Mouse (Mus musculus): ENCODE results near the gene Vsig10l. TPM values are rescaled to one million over a fixed set of nuclear protein-coding genes. Genes with fewer than 3 reads are reported as not detected.
A peak's percentile ranks its signal among the peaks of the same experiment; 100 is the strongest.

Gene Vsig10l
- total RNA-seq (2021) = 1 to 10 TPM; 2.2 to 2.6 TPM

DNA sequence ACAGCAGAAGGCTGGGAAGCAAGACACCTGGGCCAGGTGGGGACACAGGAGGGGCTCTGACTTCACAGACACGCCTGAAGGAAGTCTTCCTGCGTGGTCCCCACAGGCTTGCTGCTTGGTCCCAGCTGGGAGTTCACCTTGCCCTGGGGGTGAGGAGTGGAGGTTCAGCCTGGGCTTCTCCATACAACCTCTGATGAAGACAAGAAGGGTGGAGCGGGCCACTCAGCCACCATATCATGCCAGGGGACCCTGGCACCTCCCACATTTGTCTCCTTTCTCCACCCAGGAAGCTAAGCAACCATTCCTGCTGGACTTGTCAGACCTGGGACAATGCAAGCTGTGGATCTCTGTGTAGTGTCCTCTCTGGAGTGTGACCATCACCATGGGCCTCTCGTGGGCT is at the start of gene Vsig10l:
Gene Vsig10l (plus strand): TSS at position 301 of the 400 bp plus-strand sequence.
- intact Hi-C loops (cut with DNase I) = loop anchor here (10.0 kb wide), 2 partner anchors 122 to 178 kb away; no protein-coding TSS in a partner anchor
- no peak for DNase-seq (ENCODE audit: low spot score in 2 of 2)

DNA sequence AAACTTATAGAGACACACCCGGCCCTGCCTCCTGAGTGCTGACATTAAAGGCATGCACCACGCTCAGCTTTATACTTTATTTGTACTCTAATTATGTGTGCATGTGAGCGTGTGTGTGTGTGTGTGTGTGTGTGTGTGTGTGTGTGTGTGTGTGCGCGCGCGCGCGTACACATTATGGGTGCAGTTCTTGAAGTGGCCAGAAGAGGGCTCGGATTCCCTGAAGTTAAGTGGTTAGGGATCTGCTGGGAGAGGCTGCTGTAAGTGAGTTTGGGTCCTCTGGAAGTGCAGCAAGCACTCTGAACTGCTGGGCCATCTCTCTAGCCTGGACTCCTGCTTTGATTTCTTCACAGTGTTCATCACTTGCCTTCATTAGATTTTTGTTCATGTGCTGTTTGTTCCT is 45.7 kb upstream of the Vsig10l start:
- intact Hi-C loops (cut with DNase I) = no loop called here
- DNase-seq (ENCODE audit: low spot score in 2 of 2) = no peak

DNA sequence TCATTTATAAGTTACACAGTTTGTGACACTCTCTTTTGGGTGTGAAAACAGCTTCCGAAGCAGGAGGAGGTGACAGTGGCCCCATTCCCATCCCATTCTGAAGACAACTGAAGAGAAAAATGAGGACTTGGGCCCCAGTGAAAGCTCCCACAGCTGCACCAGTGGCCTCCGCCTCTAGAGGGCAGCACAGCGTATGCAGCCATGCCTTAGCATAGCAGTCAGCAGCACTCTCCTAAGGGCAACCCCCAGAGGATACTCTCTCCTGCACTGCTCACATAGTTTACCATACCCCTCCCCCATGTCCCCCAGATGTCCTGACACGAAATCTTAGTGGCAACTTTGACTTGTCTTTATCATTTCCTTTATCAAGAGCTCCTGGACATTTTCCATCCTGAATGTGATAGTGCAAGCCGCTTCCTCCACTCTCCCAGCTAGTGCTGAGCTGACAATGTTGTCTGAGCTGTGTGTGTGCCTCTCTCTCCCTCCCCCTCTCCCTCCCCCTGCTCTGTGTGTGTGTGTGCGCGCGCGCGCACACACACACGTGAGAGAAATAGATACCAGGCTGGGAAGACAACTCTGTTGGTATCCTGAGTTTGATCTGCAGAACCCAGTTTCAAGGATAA is 39.8 kb upstream of the Vsig10l start:
- peak; percentile 70 to 82 for DNase-seq (ENCODE audit: low spot score in 2 of 2)
- intact Hi-C loops (cut with DNase I) = loop anchor here (1.0 kb wide), 1 partner anchor 72 kb away; no protein-coding TSS in a partner anchor

DNA sequence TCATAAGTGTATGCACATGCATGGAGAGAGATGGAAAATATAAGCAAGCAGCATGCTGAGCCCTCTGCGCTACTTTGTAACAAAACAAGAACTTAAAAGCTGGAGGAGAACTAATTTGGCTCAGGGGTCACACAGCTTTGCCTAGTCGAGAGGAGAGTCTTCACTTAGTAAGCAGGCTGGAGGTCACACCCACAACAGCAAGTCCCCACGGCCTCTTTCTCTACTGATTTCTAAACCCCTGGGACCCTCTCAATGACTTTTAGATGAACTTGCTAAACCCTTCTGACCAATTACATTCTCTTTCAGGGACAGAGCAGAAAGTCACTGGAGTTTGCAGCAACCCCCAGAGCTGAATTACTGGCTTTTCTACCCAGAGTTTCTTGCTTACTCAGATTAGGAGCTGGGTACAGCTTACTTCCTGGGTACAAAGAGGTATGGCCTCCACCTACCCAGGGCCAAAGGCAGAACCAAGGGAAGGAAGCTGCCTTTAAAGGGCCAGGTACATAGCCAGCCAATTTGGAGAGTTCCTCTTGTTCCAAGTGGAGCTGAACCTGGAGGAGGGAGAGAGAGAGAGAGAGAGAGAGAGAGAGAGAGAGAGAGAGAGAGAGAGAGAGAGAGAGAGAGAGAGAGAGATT is 38.8 kb upstream of the Vsig10l start:
- no peak for DNase-seq (ENCODE audit: low spot score in 2 of 2)
- intact Hi-C loops (cut with DNase I) = loop anchor here (1.0 kb wide), 1 partner anchor 71 kb away; no protein-coding TSS in a partner anchor

DNA sequence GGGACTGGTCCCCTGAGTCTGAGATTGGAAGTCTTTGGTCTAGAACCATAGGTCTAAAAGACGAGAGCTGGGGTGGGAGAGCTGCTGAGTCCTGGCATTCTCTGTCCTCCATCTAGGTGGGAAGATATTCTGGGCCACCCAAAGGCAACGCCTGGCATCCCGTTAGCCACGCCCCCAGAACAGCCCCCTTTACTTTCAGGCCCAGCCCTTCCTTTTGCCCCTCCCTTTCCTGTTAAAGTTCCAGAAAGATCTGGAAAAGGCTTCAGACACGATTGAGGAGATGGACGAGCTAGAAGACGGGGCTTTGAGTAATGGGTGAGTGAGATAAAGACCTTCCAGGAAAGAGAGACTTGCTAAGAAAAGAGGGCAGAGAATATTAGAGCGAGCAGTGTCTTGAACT is 35.5 kb upstream of the Vsig10l start, which contains the start of gene Lim2:
Gene Lim2 (plus strand): TSS at position 265 of the 400 bp plus-strand sequence.
- intact Hi-C loops (cut with DNase I) = no loop called here
- no peak for DNase-seq (ENCODE audit: low spot score in 2 of 2)

DNA sequence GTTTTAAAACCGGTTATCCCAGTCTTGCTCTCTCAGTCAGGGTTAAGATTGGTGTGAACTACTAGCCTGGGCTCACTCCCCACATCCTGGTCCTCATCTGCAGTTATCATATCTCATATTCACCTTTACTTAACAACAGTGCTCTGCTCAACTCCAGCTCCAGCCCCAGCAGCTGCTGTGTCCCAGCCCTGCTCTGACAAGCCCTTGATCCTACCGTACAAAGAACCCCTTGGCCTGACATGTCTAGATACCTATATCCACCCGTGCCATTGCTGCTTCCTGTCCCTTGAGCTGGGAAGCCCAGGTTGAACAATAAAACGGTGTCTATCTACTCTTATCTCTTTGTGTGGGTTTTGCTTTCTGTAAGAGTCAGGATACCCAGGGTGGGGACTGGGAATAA is 33.5 kb upstream of the Vsig10l start:
- DNase-seq (ENCODE audit: low spot score in 2 of 2) = no peak

DNA sequence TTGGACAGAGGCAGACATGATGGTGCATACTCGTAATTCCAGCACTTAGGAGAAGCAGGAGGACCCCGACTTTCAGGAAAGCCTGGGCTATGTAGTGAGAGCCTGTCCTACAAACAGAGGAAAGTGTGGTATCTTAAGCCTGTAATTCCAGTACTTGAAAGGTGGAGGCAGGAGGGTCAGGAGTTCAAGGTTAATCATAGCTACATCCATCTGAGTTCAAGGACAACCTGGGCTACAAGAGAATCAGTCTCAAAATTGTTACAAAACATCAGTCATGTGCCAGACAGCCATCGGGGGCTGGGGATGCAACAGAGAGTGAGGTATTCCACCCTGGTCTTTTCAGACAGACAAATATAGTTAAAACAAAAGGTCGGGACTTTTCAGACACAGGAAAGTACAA is 30.1 kb upstream of the Vsig10l start:
- DNase-seq (ENCODE audit: low spot score in 2 of 2) = no peak
- intact Hi-C loops (cut with DNase I) = no loop called here

More for the DNA sequence above, 33.5 kb upstream of the Vsig10l start:
- intact Hi-C loops (cut with DNase I) = no loop called here

DNA sequence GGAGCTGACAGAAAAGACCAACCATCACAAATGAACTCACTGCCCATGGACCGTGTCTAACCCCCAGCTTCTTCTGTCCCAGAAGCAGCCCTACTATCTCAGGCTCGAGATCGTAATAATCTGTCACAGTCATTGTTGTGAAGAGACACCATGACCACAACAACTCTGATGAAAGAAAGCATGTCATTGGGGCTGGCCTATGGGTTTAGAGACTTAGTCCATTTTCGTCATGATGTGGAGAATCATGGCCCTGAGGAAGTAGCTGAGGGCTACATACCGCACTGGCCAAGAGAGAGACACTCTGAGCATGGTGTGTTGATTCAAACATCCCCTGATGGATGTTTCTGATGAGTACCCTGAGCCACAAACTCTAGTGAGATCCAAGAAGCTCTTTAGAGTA is 28.3 kb upstream of the Vsig10l start:
- intact Hi-C loops (cut with DNase I) = no loop called here

DNA sequence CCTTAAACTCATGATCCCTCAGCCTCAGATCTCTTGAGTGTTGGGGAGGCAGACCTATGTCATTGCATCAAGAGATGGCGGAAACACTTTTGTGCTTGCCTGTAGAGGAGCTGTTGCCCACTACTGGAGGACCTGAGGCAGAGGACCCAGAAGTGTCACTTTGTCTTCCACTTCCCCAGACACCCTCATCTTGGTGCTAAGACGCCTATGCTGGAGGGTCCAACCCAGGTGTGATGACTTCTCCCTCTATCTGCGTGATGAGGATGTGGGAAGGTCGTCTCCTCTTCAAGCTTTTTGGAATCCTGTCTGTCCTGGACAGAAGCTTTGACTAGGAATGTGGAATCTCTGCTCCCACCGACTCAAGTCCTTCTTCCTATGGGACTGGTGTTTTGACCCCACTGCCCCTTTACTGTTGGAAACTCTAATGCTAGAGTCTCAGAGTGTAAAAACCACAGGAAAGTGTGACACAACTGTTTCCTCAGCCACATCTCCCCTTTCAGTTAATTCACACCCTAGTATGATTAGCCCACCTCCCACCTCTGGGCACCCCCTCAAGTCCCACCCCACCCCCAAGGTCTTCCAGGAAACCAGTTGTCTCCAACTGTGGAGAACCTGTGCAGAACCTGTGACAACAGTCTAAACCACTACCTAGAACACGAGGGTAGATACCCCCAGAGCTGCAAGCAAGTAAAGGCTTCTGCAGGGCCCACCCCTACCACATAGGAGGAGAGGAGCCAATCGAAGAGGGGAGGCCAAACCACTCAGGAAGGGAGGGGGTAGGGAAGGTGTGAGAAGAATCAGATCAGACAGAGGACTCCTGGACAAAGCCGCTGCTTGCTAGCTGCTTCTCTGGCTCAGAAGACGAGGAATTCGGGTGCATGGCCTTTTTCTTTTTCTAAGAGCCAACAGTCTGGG is 26.4 kb upstream of the Vsig10l start, which contains the start of gene Nkg7:
Gene Nkg7 (plus strand): TSS at position 733 of the 915 bp plus-strand sequence.
- intact Hi-C loops (cut with DNase I) = no loop called here
- no peak for DNase-seq (ENCODE audit: low spot score in 2 of 2)

More for the DNA sequence above, 28.3 kb upstream of the Vsig10l start:
- no peak for DNase-seq (ENCODE audit: low spot score in 2 of 2)

DNA sequence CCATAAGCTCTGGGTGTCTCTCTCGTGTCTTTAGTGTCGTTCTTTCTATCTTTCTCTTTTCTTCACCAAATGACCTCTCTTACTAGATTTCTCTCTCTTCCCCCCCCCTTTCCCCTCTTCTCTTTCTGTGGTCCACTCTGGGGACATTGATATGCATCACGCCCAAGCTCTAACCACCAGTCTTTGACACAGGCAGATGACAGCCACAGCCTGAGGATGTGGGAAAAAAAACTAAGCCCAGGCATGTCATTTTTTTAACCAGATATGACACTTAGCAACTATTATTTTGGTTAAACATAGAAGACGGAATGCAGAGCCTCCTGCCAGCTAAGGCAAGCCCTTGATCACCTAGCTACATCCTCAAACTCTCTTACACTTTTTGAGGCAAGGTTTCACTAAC is 24.3 kb upstream of the Vsig10l start:
- DNase-seq (ENCODE audit: low spot score in 2 of 2) = no peak
- intact Hi-C loops (cut with DNase I) = no loop called here

DNA sequence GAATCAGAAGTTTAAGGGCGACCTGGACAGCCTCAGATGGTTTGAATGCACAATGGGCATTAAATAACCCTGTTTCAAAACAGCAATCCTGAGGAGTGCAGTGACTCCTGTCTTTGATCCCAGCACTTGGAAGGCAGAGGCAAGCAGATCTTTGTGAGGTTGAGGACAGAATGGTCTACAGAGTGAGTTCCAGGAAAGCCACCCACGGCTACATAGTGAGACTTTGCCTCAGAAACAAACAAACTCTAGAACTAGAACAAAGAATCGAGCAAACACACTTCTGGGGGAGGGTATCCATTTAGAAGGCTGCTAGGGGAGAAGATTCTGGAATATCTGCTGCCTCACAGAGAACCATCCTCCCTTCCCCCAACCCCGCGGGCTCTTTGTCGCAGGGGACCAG is 22.5 kb upstream of the Vsig10l start, which contains the start of gene Cldnd2:
Gene Cldnd2 (plus strand): TSS at position 301 of the 400 bp plus-strand sequence.
- DNase-seq (ENCODE audit: low spot score in 2 of 2) = no peak
- intact Hi-C loops (cut with DNase I) = no loop called here

DNA sequence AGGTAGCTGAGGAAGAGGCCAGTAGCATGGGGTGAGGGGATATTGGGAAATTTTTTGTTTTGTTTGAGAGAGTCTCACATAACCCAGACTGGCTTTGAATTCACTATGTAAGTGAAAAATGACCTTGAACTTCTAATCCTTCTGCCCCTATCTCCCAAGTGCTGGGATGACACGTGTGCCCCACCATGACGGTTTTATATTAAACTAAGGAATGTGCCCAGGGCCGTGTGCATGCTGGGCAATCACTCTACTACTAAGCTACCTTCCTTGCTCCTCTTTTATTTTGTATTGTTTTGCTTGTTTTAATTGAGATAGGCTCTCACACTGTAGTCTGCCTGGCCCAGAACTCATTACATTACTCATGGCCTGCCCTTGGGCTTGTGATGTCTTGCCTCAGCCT is 21.9 kb upstream of the Vsig10l start:
- intact Hi-C loops (cut with DNase I) = no loop called here
- DNase-seq (ENCODE audit: low spot score in 2 of 2) = no peak

DNA sequence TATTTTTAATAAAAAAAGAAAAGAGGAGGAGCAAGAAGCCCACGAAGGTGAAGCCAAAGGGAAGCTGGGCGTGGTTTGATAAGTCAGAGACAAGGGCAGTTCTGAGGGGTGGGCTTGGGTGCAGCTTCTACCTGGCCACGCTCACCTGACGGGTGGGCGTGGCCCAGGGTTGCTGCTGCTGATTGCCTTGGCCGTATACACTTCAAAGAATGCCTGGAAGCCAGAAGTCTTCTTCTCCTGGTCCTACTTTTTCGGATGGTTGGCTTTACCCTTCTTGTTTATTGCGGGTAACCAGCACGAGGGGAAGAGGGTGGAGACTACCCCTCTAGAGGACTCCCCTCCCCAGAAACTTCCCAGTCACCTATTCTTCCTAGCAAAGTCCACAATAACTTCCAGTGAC is 20.3 kb upstream of the Vsig10l start:
- intact Hi-C loops (cut with DNase I) = no loop called here
- no peak for DNase-seq (ENCODE audit: low spot score in 2 of 2)

DNA sequence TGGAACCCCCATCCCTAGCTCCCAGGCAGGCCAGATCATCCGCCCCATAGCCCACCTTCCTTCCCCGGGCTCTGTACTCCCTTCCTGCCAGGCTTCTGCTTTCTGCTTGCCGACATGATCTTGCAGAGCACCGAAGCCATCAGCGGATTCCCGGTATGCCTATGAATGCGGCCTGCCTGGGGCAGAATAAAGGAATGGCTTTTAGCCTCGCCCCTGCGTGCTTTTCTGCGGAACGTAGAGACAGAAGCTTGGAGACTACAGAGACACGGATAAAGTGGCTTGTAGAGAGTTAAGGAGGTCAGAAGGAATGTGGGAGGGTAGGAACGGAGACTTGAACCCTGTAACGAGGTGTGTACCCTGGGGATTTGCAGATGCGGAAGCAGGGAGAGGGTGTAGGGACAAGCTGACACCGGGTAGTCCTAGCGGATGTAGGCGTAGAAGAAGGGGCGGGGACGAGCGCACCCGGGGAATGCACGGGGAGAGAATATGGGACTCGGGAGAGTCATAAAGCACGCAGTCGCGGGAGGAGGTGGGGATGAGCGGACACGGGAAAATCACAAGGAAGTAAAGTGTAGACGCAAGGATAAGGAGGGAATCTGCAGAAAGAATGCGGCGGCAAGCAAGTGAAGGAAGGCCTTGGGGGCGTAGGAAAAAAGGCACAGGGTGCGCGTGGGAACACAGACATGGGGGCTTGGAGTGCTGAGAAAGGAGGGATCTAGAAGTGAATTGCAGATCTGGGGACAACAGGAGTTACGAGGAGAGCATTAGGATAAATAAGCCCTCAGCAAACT is 19.6 kb upstream of the Vsig10l start:
- intact Hi-C loops (cut with DNase I) = no loop called here

DNA sequence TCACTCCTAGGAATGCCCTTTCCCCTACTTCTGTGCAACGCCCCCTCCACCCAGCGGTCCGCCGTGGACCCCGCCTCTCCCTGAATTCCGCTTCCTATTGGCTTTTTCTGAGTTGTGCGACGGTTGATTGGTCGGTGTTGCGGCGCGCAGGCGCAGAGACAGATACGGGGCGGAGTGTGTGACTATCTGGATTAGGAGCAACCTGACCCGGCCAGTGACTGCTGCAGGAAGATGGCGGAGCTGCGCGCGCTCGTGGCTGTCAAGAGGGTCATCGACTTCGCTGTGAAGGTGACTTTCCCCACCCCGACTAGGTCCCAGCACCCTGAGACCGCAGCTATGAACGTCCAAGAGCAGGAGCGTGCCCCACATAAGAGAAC is 19.0 kb upstream of the Vsig10l start, which contains the start of the genes Etfb and Gm45233:
Gene Etfb (plus strand): TSS at position 167 of the 377 bp plus-strand sequence.
Gene Gm45233 (plus strand): TSS at position 212 of the 377 bp plus-strand sequence.
- peak; percentile 92 to 94 for DNase-seq (ENCODE audit: low spot score in 2 of 2)
- intact Hi-C loops (cut with DNase I) = no loop called here

More for the DNA sequence above, 19.6 kb upstream of the Vsig10l start:
- DNase-seq (ENCODE audit: low spot score in 2 of 2) = peak; percentile 63 to 77

DNA sequence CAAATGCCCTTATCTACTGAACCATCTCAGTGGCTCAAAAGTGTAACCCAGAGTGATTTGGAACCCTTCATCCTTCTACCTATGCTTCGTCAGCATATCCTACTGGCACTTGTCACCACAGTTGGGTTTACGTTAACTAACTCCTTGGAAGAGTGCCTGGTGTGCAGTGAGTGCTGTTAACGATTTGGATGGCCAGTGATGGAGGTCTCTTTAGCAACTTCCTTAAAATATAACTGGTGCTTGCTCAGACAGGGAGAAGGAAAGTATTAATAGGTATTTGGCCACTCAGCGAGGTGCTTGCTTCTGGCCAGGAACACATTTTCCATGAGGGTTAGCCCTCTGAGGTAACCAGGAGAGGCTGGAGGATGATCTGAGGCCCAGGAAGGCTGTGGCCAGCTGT is 15.2 kb upstream of the Vsig10l start:
- no peak for DNase-seq (ENCODE audit: low spot score in 2 of 2)
- intact Hi-C loops (cut with DNase I) = no loop called here

DNA sequence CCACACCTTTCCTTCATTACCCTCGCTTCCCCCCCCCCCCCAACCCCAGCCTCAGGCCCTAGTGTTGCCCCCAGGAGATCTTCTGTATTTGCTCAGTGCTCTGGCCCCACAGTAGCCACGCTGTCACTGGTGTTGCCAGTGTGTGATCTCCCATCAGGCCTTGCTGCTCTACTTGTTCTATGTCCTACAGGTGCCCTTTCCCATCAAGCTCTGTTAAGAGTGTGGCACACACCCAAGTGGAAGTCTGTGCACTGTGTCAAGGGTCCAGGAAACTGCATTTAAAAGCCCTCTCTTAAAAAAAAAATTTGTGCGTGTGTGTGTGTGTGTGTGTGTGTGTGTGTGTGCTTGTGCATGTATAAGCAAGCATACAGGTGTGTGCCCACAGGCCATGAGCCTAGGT is 14.7 kb upstream of the Vsig10l start:
- intact Hi-C loops (cut with DNase I) = no loop called here
- DNase-seq (ENCODE audit: low spot score in 2 of 2) = no peak

DNA sequence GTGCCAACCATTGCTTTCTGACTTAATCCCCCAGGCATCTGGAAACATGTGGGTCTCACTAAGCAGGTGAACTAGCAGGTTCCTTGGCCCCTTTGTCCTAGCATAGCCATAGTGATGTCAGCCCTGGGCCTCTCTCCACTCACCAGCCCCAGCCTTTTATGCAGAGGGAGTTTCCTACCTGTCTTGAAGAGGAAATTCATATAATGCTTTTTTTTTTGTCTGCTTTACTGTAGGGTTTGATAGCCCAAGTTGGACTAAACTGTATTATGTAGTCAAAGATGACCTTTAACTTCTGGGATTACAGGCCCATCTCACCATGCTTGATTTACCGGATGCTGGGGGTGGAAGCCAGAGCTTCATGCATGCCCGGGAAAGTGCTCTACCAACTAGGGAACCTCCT is 13.1 kb upstream of the Vsig10l start:
- intact Hi-C loops (cut with DNase I) = no loop called here
- DNase-seq (ENCODE audit: low spot score in 2 of 2) = no peak

DNA sequence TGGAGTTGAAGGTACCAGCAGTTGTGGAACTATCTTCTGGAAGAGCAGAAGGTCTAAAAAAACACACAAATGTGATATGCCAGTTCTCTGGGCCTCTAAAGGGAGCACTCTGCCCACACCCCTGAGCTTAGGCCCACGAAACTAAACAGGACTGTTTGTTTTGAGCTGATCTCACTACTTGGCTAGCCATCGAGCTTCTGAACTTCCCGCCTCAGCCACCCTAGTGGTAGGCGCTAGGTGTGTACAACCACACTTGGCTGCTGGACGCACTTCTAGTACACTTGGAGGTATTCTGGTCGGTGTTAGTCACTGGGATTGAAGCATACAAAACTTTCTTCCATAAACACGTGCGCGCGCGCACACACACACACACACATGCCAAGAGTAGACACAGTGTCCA is 11.2 kb upstream of the Vsig10l start:
- intact Hi-C loops (cut with DNase I) = no loop called here
- DNase-seq (ENCODE audit: low spot score in 2 of 2) = no peak

Data from left cerebral cortex, postnatal 36 days (tissue).